Comparison of ENCODE assay signal across 7 mouse cellular contexts in the genomic region with DNA sequence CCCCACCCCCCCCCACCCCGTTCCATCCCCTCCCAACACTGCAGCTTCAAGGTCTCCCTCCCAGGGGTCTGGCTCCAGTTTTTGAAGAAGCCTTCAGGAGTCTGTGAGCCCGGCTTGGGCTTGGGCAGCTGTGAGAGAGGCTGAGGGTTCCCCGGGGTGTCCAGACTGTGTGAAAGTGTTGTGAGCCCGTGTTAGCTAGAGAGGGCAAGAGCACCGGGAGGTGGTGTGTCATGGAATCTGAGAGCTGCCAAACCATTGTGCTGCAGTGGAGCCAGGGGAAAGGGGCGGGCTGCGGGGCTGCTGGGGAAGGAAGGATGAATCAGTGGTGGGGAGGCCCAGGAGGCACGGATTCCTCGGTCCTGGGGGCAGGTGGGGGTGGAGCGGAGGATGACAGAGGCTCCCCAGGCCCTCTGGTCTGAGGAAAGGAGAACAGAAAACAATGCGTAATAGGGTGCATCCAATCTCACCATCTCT. TPM values are rescaled to one million over a fixed set of nuclear protein-coding genes. Genes with fewer than 3 reads are reported as not detected.
DNase-seq lines count a peak whose midpoint lies in the region; ATAC-seq and TF ChIP-seq lines count a peak whose summit lies in the region.

No protein-coding gene starts in this region.

- no peak overlapping the region for H3ac ChIP-seq in C2C12 (ENCODE audit: control insufficient read depth, insufficient read length, low read depth)

- 4% methylated on average over 11 of the region's 11 CpGs for WGBS in forebrain, embryonic 16.5 days
- WGBS in thymus, adult 2 months, result 32% methylated on average over 11 of the region's 11 CpGs

- peaks cover 47% of the 10 kb centered on the region for H3K79me2 ChIP-seq in C2C12 (ENCODE audit: control insufficient read depth, insufficient read depth)

- H3K4me1 ChIP-seq in forebrain, embryonic 16.5 days (replicated peaks; ENCODE audit: control insufficient read depth, insufficient read depth, low read length), result peaks cover 34% of the 10 kb centered on the region
- no peaks in the 10 kb centered on the region for H3K4me1 ChIP-seq in thymus, adult 2 months (replicated peaks; ENCODE audit: control insufficient read depth, insufficient read depth, low read length)

- H3K79me3 ChIP-seq in C2C12 (ENCODE audit: low read depth), result peaks cover 22% of the 10 kb centered on the region

- no peak for TF ChIP-seq CTCF in C2C12 (IDR thresholded peaks at IDR 0.05; ENCODE audit: control insufficient read depth, insufficient read depth, insufficient read length)
- TF ChIP-seq CTCF in thymus, adult 2 months (IDR thresholded peaks at IDR 0.05; ENCODE audit: borderline replicate concordance, control insufficient read depth, extremely low read depth, insufficient read depth, low read length, poor library complexity), result no peak

- no peak overlapping the region for H3K4me2 ChIP-seq in forebrain, embryonic 16.5 days (ENCODE audit: low read length)

- H3K36me3 ChIP-seq in C2C12 (ENCODE audit: control insufficient read depth, insufficient read depth), result peaks cover 36% of the 10 kb centered on the region
- H3K36me3 ChIP-seq in forebrain, embryonic 16.5 days (ENCODE audit: control insufficient read depth, insufficient read depth), result no peaks in the 10 kb centered on the region
- H3K36me3 ChIP-seq in thymus, adult 2 months (ENCODE audit: control insufficient read depth, insufficient read depth, low read length), result no peaks in the 10 kb centered on the region

- ATAC-seq in forebrain, embryonic 16.5 days, result 0 out of 2 replicates have a peak, but pooled peaks have one; percentile 17

- DNase-seq in Muller cell, postnatal 12 days (ENCODE audit: inconsistent ontology term), result peak; percentile 96
- DNase-seq in heart, postnatal 4 days, result peak; percentile 83
- peak; percentile 44 for DNase-seq in lung, postnatal 25 days (ENCODE audit: low spot score)
- no peak for DNase-seq in thymus, adult 2 months
- no peak for DNase-seq in spleen, adult 12 weeks (ENCODE audit: low spot score)

- TF ChIP-seq POLR2A in thymus, adult 2 months (IDR thresholded peaks at IDR 0.05; ENCODE audit: control insufficient read depth, extremely low read depth, insufficient read depth, low read length, poor library complexity), result no peak

- no peak overlapping the region for H3K27ac ChIP-seq in forebrain, embryonic 16.5 days (ENCODE audit: low read length)
- H3K27ac ChIP-seq in thymus, adult 2 months (ENCODE audit: control insufficient read depth, insufficient read depth, low read length), result no peak overlapping the region

- H3K9me3 ChIP-seq in forebrain, embryonic 16.5 days (ENCODE audit: control insufficient read depth, low read length), result no peaks in the 10 kb centered on the region

- no peaks in the 10 kb centered on the region for H3K27me3 ChIP-seq in C2C12 (ENCODE audit: control insufficient read depth, insufficient read depth, insufficient read length)
- H3K27me3 ChIP-seq in forebrain, embryonic 16.5 days (replicated peaks; ENCODE audit: control insufficient read depth, insufficient read depth, low read length), result peaks cover 18% of the 10 kb centered on the region
- no peaks in the 10 kb centered on the region; the same call in 1 of the 2 replicates for H3K27me3 ChIP-seq in thymus, adult 2 months (ENCODE audit: control insufficient read depth, insufficient read depth, low read length)

- H3K9ac ChIP-seq in forebrain, embryonic 16.5 days (replicated peaks; ENCODE audit: low read depth, low read length), result no peak overlapping the region

- peak overlapping the region; percentile 64 for H3K4me3 ChIP-seq in C2C12 (ENCODE audit: insufficient read depth, poor library complexity, severe bottlenecking)
- H3K4me3 ChIP-seq in forebrain, embryonic 16.5 days (replicated peaks; ENCODE audit: low read length), result no peak overlapping the region
- no peak overlapping the region for H3K4me3 ChIP-seq in thymus, adult 2 months (ENCODE audit: control insufficient read depth, insufficient read depth, low read length)

TF ChIP-seq in C2C12, 6 proteins besides CTCF, POLR2A, EP300 and RAD21:
- no peak for TF ChIP-seq CEBPB (IDR thresholded peaks at IDR 0.05; ENCODE audit: low read depth)
TF ChIP-seq in C2C12: peak in this region for 0.

RNA-seq across cellular contexts. Expression of a gene that starts 3.4 kb away (rescaled TPM):
- polyA plus RNA-seq in C2C12 (2012; fragmentation: generic; extraction: Trizol), result 51.0 TPM
- polyA plus RNA-seq in forebrain, embryonic 16.5 days (2015; fragmentation: Nextera tagmentation; extraction: Ambion mirVana), result 2.0 and 2.7 TPM in 2 replicates
- total RNA-seq in heart, postnatal 4 days (2021), result 100 to 1,000 TPM; 303 to 309 TPM
- polyA plus RNA-seq in thymus, adult 2 months (2012; rRNA removed), result 0.78 and 2.5 TPM in 2 replicates

RNA-seq across cellular contexts. Expression of a gene that starts 31.0 kb away (rescaled TPM):
- polyA plus RNA-seq in C2C12 (2012; fragmentation: generic; extraction: Trizol), result 210 TPM
- 295 and 324 TPM in 2 replicates for polyA plus RNA-seq in forebrain, embryonic 16.5 days (2015; fragmentation: Nextera tagmentation; extraction: Ambion mirVana)
- 100 to 1,000 TPM; 110 to 117 TPM for total RNA-seq in heart, postnatal 4 days (2021)
- polyA plus RNA-seq in thymus, adult 2 months (2012; rRNA removed), result 294 and 381 TPM in 2 replicates

RNA-seq across cellular contexts. Expression of a gene that starts 34.7 kb away (rescaled TPM):
- polyA plus RNA-seq in C2C12 (2012; fragmentation: generic; extraction: Trizol), result not detected
- not detected in 2 replicates for polyA plus RNA-seq in forebrain, embryonic 16.5 days (2015; fragmentation: Nextera tagmentation; extraction: Ambion mirVana)
- not detected for total RNA-seq in heart, postnatal 4 days (2021)
- 0.22 and 0.34 TPM in 2 replicates for polyA plus RNA-seq in thymus, adult 2 months (2012; rRNA removed)

RNA-seq across cellular contexts. Expression of a gene that starts 40.4 kb away (rescaled TPM):
- 8.1 TPM for polyA plus RNA-seq in C2C12 (2012; fragmentation: generic; extraction: Trizol)
- polyA plus RNA-seq in forebrain, embryonic 16.5 days (2015; fragmentation: Nextera tagmentation; extraction: Ambion mirVana), result 37.7 and 45.5 TPM in 2 replicates
- total RNA-seq in heart, postnatal 4 days (2021), result 10 to 100 TPM; 10.6 to 15.8 TPM
- polyA plus RNA-seq in thymus, adult 2 months (2012; rRNA removed), result 0.61 and 1.3 TPM in 2 replicates

RNA-seq across cellular contexts. Expression of a gene that starts 48.2 kb away (rescaled TPM):
- 0.06 TPM for polyA plus RNA-seq in C2C12 (2012; fragmentation: generic; extraction: Trizol)
- polyA plus RNA-seq in forebrain, embryonic 16.5 days (2015; fragmentation: Nextera tagmentation; extraction: Ambion mirVana), result 0.25 and 0.41 TPM in 2 replicates
- not detected for total RNA-seq in heart, postnatal 4 days (2021)
- polyA plus RNA-seq in thymus, adult 2 months (2012; rRNA removed), result 0.04 TPM in 1 of 2 replicates, not detected in the other

Comparison
In these comparisons a context has a peak if more than half of its experiments do, and no peak if none do; other contexts are left out.
1. DNase-seq: peak in Muller cell, postnatal 12 days (single experiment), heart, postnatal 4 days (single experiment) and lung, postnatal 25 days (single experiment); none in thymus, adult 2 months (single experiment) and spleen, adult 12 weeks (single experiment).
2. RNA of a gene that starts 3.4 kb away (polyA plus RNA-seq): 51.0 TPM in C2C12 (single experiment); 0.78 to 2.5 TPM in thymus, adult 2 months and 2.0 to 2.7 TPM in forebrain, embryonic 16.5 days; every median in the first group is over 10 times any median in the second.